Mouse (Mus musculus) layer of hippocampus, postnatal 14 days (tissue): ENCODE data around the gene Mapk9. TPM values are rescaled to one million over a fixed set of nuclear protein-coding genes. Genes with fewer than 3 reads are reported as not detected.
A peak's percentile ranks its signal among the peaks of the same experiment; 100 is the strongest.
"Not testable (repeated sequence)": the region's sequence is repeated elsewhere in the genome, so short reads cannot be mapped to it uniquely, and the experiment has no call there.

Source experiments
- DNase-seq, 2 experiments: peaks; one replicate each; pipeline ENCODE4 v3.0.0; 2021 to 2022; ENCODE audit warnings: low spot score in 2 of 2, mixed read lengths in 1 of 2
- long read RNA-seq, 2 experiments: library from polyadenylated mRNA; stranded (forward); transcript quantifications; one replicate each; pipeline ENCODE4 v2.0.0; 2021
- total RNA-seq, 2 experiments: library from RNA; stranded (reverse); gene quantifications; 2 replicates each; pipeline ENCODE4 v1.2.3; 2021

Gene Mapk9
- 100 to 1,000 TPM; 150 to 162 TPM for total RNA-seq
- long read RNA-seq, experiment 1, full-length matches to known transcripts, result 46 of 94 reads
- long read RNA-seq, experiment 1, partial matches to known transcripts, result 9 of 94 reads
- long read RNA-seq, experiment 1, other reads (novel, unspliced or antisense), result 39 of 94 reads
- long read RNA-seq, experiment 2, full-length matches to known transcripts, result 88 of 140 reads
- long read RNA-seq, experiment 2, partial matches to known transcripts, result 10 of 140 reads
- long read RNA-seq, experiment 2, other reads (novel, unspliced or antisense), result 42 of 140 reads

DNA sequence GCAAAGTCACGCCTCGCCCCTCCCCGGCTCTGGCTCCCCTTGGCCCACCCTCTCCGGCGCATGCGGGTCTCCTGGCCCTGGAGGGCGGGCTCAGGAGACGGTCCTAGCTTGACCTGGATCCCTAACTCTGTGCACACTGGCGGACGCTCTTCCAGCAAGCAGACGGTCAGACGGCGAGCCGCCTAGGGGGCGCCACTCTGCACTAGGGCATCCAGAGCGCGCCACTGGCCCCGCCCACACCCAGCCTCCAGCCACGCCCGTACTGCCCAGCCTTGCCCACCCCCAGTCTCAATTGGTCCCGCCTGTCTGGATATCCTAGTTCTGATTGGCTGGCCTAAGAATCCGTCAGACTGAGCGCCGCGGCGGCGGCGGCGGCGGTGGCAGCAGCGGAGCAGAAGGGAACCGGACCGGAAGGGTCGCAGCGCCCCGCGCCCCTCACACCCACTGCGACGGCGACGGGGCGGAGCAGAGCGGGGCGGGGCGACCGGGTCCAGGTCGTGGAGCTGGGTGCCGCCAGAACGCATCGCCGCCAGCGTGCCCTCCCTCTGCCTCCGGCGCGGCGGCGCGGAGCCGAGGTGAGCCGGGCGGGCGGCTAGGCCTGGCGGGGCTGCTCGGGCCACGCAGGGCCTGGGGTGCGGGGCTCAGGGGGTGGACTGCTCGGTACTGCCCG lies at the start of gene Mapk9:
Gene Mapk9 (plus strand): TSS at position 351 of the 670 bp plus-strand sequence.
- peak; percentile 96 to 99 for DNase-seq

GRCm38 (mm10) chr11:49798931-49799330 lies 47.6 kb upstream of the Mapk9 start:
- DNase-seq, result no peak

GRCm38 (mm10) chr11:49801516-49801915 lies 45.0 kb upstream of the Mapk9 start:
- DNase-seq, result peak in 1 of 2 experiments; percentile 4

- DNase-seq, result no peak
Observed at GRCm38 (mm10) chr11:49803801-49804200, 42.8 kb upstream of the Mapk9 start.

- no peak for DNase-seq
Observed at GRCm38 (mm10) chr11:49806218-49806617, 40.3 kb upstream of the Mapk9 start.

GRCm38 (mm10) chr11:49808946-49809345 lies 37.6 kb upstream of the Mapk9 start:
- no peak for DNase-seq

- DNase-seq, result not testable (repeated sequence)
Observed at GRCm38 (mm10) chr11:49810696-49811095, 35.9 kb upstream of the Mapk9 start.

- DNase-seq, result no peak
Observed at GRCm38 (mm10) chr11:49811099-49811541, 35.4 kb upstream of the Mapk9 start.

DNA sequence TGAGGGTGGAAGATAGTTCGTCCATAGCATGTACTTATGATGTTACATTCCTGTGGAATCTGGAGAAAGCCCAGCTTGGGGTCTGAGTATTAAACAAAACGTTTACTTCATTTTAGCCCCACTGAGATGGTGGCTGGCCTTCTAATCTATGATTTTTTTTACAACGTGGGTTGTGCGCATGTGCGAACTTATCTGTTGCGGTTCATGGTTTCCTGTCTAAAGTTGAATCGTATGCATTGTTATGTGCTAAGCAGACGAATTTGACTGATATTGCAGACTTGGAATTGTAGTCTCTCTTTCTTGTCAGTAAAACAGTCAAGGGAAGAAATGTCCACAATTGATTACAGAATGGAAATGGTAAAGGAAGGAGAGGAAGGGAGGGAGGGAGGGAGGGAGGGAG lies 34.7 kb upstream of the Mapk9 start:
- no peak for DNase-seq

GRCm38 (mm10) chr11:49818869-49819566 lies 27.5 kb upstream of the Mapk9 start:
- peak; percentile 34 to 67 for DNase-seq

DNA sequence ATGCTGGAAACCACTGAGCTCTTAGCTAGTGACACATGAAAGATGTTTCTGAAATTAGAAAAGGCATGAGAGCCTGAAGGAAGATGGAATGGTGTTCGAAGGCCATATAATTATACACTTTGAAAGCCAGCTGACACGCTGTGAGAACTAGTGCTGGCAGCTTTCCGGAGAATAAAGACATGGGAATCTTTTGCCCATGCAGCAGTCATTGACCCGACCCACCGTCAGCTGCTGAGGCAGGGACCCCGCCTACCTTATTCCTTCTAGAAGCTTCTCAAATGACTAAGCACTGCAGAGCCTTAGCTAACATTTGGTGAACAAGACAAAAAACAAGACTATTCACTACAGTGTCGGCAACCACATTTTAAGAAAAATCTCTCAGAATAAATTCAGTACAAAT lies 26.9 kb upstream of the Mapk9 start:
- DNase-seq, result peak in 1 of 2 experiments; percentile 11

DNA sequence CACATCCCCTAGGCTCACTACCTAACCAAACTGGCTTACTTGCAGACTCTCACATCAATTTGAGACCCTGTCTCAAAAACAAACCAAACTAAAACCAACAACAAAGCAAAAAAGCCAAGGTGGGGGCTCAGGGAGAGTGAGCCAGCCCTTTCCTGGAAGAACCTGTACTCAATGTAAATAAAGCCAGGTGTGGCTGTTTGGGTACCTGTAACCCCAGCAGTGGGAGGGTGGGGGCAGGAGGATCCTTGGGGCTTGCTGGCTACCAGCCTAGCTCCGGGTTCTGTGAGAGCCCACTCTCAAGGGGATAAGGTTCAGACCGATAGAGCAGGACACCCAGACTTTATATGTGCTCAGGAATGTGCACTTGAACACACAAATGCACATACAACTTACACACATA lies 25.6 kb upstream of the Mapk9 start:
- no peak for DNase-seq

DNA sequence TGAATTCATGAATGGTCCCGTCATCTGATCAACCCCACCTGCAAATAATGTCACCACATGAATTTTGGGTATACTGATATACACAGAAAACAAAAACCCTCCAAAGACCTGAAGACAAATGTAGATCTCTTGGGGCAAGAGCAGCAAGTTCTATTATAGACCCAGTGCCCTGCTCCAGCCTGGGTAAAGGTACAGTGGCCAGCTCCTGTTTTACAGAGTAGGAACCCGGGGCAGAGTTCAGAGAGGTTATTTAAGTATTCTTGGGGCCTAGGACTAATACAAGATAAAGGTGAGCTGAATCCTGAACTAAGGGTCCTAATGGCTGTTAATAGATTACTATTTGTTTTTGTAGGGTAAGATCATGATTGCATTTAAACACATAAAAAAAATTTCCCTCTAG lies 25.0 kb upstream of the Mapk9 start:
- no peak for DNase-seq

DNA sequence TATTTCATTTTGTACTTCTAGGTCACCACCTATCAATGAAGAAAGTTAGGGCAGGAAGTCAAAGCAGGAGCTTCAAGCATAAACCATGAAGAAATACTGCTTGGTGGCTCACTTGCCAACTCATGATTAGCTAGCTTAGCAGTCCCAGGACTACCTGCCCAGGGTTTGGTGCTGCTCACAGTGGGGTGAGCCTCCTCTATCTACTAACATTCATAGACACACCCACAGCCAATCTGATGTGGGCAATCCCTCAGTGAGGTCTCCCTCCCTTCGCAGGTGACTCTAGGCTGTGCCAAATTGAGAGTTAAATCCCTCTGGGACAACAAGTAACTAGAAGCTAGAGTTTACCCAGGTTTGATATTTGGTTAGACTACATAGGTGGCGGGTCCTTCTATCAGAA lies 24.2 kb upstream of the Mapk9 start:
- DNase-seq, result no peak

GRCm38 (mm10) chr11:49824896-49825295 lies 21.7 kb upstream of the Mapk9 start:
- peak in 1 of 2 experiments; percentile 25 for DNase-seq

DNA sequence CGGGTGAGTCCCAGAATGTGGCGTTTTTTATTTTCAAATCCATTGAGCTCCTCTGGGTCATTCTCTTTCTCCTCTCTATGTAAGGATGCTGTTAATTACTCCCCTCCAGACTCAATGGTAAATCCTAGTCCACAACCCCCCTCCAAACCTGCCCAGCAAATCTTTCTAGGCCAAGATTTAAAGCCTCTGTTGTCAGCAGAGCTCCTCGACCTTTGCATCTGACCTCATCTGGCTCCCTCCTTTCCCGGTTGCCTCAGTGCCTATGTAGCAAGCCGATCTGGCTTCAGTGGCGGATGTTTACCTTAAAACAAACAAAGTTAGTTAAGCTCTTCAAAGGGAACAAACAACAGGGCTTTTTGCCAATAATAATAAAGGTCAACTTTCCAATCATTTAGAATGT lies 19.3 kb upstream of the Mapk9 start:
- no peak for DNase-seq

DNA sequence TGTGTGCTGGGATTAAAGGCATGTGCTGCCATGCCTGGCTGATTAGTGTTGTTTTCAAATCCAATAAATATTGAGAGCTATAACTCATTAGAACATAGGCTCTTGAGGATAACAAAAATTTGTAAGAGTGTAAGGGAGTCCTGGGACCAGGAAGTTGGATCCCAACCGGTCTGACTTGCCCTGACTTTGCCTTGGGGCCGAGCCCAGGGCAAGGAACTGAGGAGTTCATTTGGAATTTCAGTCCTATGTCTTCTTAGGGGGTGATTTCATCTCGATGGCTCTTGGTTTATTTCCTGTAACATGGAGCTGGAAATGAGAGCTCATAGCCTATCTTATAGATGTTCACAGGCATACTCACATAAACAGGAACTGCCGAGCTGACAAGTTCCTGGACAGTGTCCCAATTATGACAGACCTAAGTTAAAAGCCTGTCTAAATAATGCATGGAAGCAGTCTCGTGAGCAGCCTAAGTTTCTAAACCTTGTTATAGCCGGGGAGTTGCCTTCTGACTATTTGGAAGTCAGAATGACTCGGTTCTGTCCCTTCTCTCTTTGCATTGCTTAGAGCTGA lies 17.3 kb upstream of the Mapk9 start:
- no peak for DNase-seq

DNA sequence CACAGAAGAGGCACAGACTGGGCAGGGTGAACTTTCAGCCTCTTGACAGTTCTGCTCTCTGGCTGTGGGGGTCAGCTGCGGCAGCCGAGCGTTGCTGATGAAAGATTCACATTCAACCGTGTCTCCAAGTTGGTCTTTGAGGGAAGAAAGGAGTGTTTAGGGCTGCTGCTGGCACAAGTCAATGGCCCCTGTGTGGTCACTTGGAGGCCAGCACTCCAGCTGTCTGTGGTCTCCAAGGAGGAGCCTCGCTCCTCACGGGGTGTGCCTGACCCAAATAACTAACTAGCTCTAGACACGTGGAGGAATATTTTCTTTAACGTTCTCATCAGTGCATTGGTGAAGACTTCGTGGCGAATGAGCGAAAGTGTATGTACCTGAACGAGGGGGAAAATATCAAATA lies 14.6 kb upstream of the Mapk9 start:
- no peak for DNase-seq

GRCm38 (mm10) chr11:49832962-49833361 lies 13.6 kb upstream of the Mapk9 start:
- no peak for DNase-seq

DNA sequence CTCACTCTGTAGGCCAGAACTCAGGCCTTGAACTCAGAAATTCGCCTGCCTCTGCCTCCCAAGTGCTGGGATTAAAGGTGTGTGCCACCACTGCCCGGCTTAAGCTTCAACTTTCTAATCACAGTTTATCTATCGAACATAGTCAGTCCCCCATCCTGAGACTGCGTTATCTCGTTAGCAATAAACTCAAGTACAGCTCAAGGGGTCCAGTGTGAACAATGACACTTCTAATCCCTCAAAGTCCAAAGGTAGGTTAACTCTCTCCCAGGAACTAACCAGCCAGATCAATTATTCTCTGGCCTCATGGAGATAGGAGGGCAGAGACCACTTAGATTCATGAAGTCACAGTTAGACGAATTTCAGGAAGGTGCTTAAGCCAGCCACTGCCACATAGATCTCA lies 12.3 kb upstream of the Mapk9 start:
- DNase-seq, result no peak

DNA sequence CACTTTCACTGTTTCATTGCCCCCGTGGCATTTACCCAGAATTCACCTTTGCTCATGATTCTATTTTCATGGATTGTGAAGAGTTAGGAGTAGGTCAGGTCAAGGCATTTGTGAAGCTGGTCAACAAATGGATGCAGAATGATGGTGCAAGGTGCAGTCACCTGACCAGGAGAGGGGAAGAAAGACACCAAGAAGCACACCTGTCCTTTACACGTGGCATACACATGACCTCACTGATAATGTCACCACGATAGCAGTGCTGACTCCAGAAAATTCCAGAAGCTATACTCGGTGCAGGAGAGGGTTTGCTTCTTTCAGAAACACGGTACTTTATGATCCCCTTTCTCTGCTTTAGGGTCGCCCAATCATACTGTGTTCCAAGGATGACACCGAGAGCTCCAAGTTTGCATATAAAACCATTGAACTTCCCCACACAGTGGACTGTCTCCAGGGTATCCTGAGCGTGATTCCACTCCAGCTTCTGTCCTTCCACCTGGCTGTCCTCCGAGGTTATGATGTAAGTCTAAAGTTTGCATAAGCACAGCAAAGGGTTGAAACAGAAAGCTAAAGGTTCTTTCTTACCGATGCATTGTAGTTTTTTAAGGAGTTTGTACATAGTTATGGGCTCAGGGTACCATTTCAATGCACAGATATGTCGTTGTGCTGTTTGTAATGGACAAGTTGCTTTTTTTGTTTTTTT lies 11.1 kb upstream of the Mapk9 start:
- DNase-seq, result no peak
